Mouse (Mus musculus) stomach, embryonic 15.5 days (tissue): ENCODE results near the gene Tcp10c. TPM values are rescaled to one million over a fixed set of nuclear protein-coding genes. Genes with fewer than 3 reads are reported as not detected.
"Not testable (repeated sequence)": the region's sequence is repeated elsewhere in the genome, so short reads cannot be mapped to it uniquely, and the experiment has no call there.

Experiments used
- ATAC-seq: fragments of 200-750 bp; cut with Nextera tagmentation; 2 replicates; pipeline ENCODE4 v1.8.0; 2017; ENCODE audit warnings: low read depth, moderate number of reproducible peaks, moderate TSS enrichment; ENCODE audit not compliant: insufficient read depth, low FRiP score
- H3K27ac ChIP-seq: fragments of 300-500 bp; sonication (generic); 2 replicates; pipeline ENCODE4 v1.5.1; 2015; ENCODE audit warnings: mild to moderate bottlenecking, inconsistent platforms
- H3K27me3 ChIP-seq: fragments of 300-500 bp; sonication (generic); replicated peaks from 2 replicates; pipeline ENCODE4 v1.6.1; 2015; ENCODE audit warnings: inconsistent platforms
- H3K36me3 ChIP-seq: fragments of 300-500 bp; sonication (generic); 2 replicates; pipeline ENCODE4 v1.6.1; 2015; ENCODE audit warnings: inconsistent platforms
- H3K4me1 ChIP-seq: fragments of 300-500 bp; sonication (generic); 2 replicates; pipeline ENCODE4 v1.6.1; 2015; ENCODE audit warnings: inconsistent platforms
- H3K4me2 ChIP-seq: fragments of 300-500 bp; sonication (generic); 2 replicates; pipeline ENCODE4 v1.6.1; 2015; ENCODE audit warnings: mild to moderate bottlenecking, inconsistent platforms
- H3K4me3 ChIP-seq: fragments of 300-500 bp; sonication (generic); replicated peaks from 2 replicates; pipeline ENCODE4 v1.5.1; 2015; ENCODE audit warnings: inconsistent platforms
- H3K9ac ChIP-seq: fragments of 300-500 bp; sonication (generic); 2 replicates; pipeline ENCODE4 v1.6.1; 2015; ENCODE audit warnings: inconsistent platforms
- H3K9me3 ChIP-seq: fragments of 300-500 bp; sonication (generic); 2 replicates; pipeline ENCODE4 v1.6.1; 2016; ENCODE audit warnings: inconsistent platforms
- WGBS: fragments of 180-500 bp; shearing (Covaris S2); methylation state at CpG from one replicate; pipeline ENCODE4 v1.1.7; 2015; 5-methylcytosine and 5-hydroxymethylcytosine counted together
- polyA plus RNA-seq: library from polyadenylated mRNA; unstranded; fragments of >200 nt; fragmentation: Nextera tagmentation; extraction: Ambion mirVana; gene quantifications from 2 replicates; pipeline ENCODE4 v1.2.1, GENCODE M21; 2015

Tcp10c gene
- polyA plus RNA-seq, 1 experiment from 2014 or later, result not detected

DNA sequence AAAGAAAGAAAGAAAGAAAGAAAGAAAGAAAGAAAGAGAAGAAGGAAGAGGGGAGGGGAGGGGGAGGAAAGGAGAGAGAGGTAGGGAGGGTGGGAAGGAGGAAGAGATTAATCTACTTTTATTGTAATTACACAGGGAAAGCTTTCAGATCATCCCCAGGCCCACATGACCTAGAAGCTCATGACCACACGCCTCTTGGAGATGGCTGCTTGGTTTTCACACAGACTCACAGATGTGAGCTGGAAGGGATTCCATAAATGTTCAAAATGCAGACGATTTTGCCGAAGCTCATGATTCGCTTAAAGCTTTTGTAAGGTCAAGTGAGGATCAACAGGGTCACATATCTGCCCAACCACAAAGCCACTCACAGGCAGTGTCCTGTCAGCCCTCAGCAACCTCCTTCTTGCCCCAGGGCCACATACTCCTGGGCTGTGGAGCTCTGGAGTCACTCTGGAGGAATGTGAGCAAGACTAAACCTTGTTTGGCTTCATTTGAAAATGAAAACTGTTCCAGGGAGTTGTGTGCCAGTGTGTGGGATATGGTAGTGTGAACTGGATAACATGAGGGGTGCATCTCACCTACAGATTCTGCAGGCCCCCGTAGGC lies 49.3 kb downstream of the Tcp10c start:
- H3K27ac ChIP-seq, H3K36me3 ChIP-seq, H3K4me3 ChIP-seq, ATAC-seq, H3K9ac ChIP-seq, H3K4me2 ChIP-seq, H3K27me3 ChIP-seq, H3K4me1 ChIP-seq, H3K9me3 ChIP-seq: not testable (repeated sequence)
- 72% methylated on average over 5 of the region's 5 CpGs for WGBS

DNA sequence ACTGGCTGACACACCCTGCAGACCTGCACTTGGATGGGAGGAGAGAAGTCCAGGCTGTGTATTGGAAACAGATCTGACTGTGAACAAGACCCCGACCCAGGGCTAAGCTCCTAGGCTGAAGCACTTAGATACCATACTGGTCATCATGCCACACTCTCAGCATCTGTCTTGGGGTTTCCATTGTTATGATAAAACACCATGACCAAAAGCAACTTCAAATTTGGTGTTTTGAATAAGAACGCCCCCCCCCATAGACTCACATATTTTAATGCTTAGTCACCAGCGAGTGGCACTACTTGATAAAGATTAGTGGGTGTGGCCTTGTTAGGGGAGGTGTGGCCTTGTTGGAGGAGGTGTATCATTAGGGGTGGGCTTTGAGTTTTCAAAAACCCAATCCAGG lies 51.7 kb downstream of the Tcp10c start:
- 75% methylated on average over 3 of the region's 3 CpGs for WGBS
- H3K4me1 ChIP-seq, H3K9ac ChIP-seq, H3K4me3 ChIP-seq, H3K27ac ChIP-seq, H3K36me3 ChIP-seq, H3K9me3 ChIP-seq, ATAC-seq, H3K4me2 ChIP-seq, H3K27me3 ChIP-seq: not testable (repeated sequence)

DNA sequence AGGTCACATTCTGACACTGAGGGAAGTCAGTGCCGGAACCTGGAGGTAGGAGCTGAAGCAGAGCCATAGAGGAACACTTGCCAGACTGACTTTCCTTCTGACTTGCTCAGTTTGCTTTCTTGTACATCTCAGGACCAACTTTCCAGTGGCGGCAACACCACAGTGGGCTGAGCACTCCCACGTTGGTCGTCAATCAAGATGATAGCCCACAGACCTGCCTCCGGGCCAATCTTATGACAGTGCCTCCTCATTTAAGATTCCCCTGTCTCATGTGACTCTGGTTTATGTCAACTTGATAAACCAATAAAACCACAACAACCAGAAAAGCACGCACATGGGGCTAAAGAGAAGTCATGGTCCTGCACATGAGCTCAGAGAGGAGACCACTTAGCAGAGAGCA lies 52.3 kb downstream of the Tcp10c start:
- H3K27me3 ChIP-seq, H3K36me3 ChIP-seq, H3K9ac ChIP-seq, H3K9me3 ChIP-seq, H3K4me2 ChIP-seq, H3K27ac ChIP-seq, H3K4me1 ChIP-seq, ATAC-seq, H3K4me3 ChIP-seq: not testable (repeated sequence)
- 83% methylated on average over 6 of the region's 6 CpGs for WGBS

DNA sequence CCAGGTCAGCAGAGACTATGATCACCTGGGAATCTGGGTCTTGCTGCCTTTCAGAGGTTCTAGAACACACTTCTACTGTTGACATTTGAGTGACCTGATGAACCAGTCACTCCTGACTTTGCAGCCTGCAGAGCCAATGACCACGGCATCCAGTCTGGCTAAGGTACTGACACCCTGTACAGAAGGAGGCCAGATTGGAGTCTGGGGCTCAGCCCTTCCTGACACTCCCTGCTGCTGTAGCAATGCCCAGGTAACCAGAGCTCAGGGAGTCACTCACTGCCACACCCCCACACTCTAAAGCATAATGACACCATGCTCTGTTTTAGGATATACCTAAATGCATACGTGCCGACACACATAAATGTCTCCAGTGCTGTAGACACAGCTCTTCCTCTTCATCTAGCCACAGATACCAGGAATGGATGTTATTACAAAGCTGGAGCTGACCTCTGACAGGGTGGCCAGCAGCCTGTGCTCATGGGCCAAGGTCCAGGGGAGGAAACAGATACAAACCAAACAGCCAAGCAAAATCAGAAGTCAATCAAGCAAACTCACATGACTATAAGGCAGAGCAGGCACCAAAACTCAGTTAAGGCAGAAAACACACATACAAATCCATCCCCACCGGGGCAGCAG lies 53.4 kb downstream of the Tcp10c start:
- H3K9ac ChIP-seq, H3K9me3 ChIP-seq, H3K4me1 ChIP-seq, H3K27ac ChIP-seq, H3K27me3 ChIP-seq, H3K36me3 ChIP-seq, H3K4me3 ChIP-seq, H3K4me2 ChIP-seq: not testable (repeated sequence)
- peak; percentile 51; the same call in 1 of the 2 replicates for ATAC-seq
- 95% methylated on average over 3 of the region's 4 CpGs for WGBS

DNA sequence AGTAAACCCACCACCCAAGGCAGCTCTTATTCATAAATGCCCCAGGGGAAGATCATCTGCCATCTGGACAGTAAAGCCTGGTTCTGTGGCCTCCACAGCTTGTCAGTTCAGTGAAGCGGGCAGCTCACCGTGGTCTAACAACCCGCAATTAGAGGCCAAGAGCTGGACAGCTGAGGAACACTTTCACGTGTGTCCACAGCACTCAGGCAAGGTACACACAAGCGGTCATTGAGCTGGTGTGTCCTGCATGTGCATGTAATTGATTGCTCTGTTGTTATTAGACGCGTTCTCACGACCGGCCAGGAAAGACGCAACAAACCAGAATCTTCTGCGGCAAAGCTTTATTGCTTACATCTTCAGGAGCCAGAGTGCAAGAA lies 53.9 kb downstream of the Tcp10c start:
- 93% methylated on average over 11 of the region's 11 CpGs for WGBS
- not testable (repeated sequence) for H3K36me3 ChIP-seq

DNA sequence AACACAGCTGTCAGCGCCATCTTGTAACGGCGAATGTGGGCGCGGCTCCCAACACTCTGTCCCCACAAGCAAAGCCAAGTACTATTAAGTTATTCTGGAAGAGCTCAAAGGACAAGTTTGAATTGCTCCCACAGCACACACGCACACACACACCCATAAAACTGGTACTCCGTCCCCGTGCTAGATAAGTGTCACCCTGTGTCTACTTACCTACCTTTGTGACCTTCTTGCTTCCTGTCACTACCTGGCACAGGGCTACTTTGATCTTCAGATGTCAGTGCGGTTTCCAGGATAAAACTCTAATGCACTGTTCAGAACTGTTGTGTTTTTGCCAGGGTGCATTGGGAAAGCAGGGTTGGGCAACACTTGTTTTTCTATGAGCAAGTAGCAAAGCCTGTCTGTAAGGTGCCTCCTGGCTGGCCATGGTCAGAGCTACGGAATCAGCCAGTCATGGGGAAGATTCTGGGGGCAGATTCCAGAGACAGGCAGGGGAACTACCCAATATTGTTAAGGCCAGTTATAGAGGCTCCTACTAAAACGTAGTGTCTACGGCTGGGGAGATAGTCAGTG lies 66.7 kb downstream of the Tcp10c start:
- not testable (repeated sequence) for H3K4me2 ChIP-seq, H3K27ac ChIP-seq, H3K9me3 ChIP-seq, H3K4me1 ChIP-seq, H3K27me3 ChIP-seq, H3K36me3 ChIP-seq, H3K9ac ChIP-seq, ATAC-seq, H3K4me3 ChIP-seq
- WGBS, result 91% methylated on average over 10 of the region's 12 CpGs

More for the DNA sequence above, 53.9 kb downstream of the Tcp10c start:
- H3K4me2 ChIP-seq, H3K27ac ChIP-seq, H3K4me1 ChIP-seq, H3K4me3 ChIP-seq, H3K9ac ChIP-seq, H3K27me3 ChIP-seq, H3K9me3 ChIP-seq: not testable (repeated sequence)
- ATAC-seq, result 0 out of 2 replicates have a peak, but pooled peaks have one; percentile 5

DNA sequence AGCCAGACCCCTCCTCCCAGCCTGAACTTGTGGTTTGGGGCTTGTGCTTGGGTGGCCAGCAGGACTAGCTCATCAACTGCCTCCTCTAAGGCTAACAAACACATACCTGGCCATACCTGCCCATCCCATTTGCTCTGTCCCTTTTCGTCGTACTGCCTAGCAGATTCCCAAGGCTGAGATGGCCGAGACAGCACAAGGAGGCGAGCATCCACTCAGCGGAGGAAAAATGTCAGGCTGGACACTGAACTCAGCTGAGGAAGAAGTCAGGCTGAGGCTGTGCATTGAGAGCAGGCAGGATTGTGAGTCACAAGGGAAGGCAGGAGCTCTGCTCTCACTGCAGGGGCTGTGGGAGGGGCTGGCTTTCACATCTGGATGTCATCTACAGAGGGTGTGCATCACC lies 68.3 kb downstream of the Tcp10c start:
- H3K27me3 ChIP-seq, H3K36me3 ChIP-seq, H3K9me3 ChIP-seq, H3K4me2 ChIP-seq, ATAC-seq, H3K4me1 ChIP-seq, H3K27ac ChIP-seq, H3K4me3 ChIP-seq, H3K9ac ChIP-seq: not testable (repeated sequence)
- WGBS, result 86% methylated on average over 5 of the region's 5 CpGs

DNA sequence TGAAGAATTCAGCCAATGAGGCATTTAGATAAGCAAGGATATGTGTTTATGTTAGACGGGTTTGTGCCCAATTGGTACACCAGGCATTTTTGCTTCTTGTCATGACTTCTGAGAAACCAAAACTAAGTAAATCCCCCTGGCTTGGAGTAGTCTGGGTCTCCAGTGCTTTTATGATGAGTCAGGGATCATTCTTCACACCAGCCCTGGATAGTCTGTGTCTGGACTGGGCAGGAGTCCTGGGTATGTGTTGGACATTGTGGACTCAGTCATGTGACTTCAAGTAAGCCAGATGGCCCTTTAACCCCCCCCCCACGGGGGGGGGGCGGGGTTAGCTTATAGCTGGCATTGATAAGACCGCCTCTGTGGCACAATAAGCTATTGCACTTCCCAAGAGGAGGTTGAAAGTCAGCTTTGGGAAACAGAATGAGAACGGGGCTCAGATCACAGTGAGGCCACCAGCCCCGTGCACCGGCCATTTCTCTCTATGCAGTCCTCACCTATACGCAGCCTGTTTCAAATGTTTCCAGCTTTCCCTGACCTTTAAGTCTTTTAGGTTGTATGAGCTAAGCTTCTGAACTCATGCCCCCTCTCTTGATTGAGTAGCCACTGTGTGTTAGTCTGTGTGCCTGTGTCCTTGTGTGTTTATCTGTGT lies 69.1 kb downstream of the Tcp10c start:
- not testable (repeated sequence) for H3K36me3 ChIP-seq, H3K27me3 ChIP-seq, ATAC-seq, H3K4me3 ChIP-seq, H3K4me1 ChIP-seq, H3K9ac ChIP-seq, H3K4me2 ChIP-seq, H3K27ac ChIP-seq, H3K9me3 ChIP-seq
- 65% methylated on average over 8 of the region's 8 CpGs for WGBS

DNA sequence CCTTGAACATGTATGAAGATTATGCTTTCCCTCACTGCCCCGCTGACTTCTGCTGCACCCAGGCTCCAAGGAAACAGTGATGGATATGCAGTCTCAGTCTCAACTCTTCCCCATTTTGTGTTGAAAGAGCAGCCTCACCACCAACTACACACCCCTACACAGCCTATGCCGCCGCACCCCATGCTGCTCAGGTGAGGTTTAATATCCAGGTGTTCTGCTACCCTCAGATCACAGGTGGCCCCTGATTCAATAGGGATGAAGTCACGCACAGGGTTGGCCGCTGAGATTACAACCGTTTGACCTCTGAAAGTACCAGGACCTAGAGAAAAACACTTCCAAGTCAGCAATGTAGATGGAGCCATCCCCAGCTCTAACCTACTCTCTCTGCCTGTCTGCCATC lies 69.9 kb downstream of the Tcp10c start:
- not testable (repeated sequence) for H3K27ac ChIP-seq, H3K4me2 ChIP-seq, H3K27me3 ChIP-seq, ATAC-seq, H3K9me3 ChIP-seq, H3K4me1 ChIP-seq, H3K4me3 ChIP-seq, H3K9ac ChIP-seq, H3K36me3 ChIP-seq
- 88% methylated on average over 6 of the region's 6 CpGs for WGBS

DNA sequence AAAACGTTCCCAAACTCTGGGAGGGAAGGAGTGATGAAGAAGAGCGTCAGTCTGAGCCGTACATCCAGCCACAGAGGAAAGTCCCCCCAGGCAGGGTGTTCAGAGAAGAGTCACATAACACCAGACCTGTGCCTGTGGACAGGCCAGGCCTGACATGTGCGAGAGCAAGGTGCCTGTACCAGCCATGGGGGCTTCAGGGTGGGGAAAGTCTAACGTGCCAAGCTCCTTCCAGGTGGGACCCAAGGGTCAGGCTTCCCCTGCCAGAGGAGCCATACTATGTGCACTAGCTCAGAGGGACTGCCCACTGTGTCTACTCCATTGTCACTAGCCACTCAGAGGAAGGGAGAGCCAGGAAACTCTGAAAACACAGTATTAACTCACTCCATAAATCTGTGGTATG lies 71.3 kb downstream of the Tcp10c start:
- H3K4me2 ChIP-seq, ATAC-seq, H3K4me3 ChIP-seq, H3K27me3 ChIP-seq, H3K9me3 ChIP-seq, H3K27ac ChIP-seq, H3K4me1 ChIP-seq, H3K9ac ChIP-seq, H3K36me3 ChIP-seq: not testable (repeated sequence)
- 78% methylated on average over 2 of the region's 5 CpGs for WGBS

DNA sequence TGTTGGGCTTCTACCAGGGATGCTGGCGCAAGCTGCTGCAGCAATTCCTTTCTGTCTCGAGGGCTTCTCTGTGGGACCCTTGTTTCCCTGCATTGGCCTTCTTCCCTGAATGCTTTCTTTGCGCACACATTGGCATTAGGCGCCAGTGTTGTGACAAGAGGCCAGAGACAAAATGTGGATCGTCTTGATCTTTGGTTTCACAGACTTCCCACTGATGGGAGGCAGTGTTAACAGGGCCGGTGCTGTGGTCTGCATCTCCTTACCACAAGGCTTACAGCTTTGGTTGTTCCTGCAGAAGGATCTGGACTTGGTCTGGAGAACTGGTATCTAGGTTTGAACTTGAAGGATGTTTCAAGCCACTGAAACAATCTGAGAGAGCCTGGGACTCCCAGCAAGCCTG lies 72.1 kb downstream of the Tcp10c start:
- ATAC-seq, H3K27me3 ChIP-seq, H3K4me3 ChIP-seq, H3K4me2 ChIP-seq, H3K9ac ChIP-seq, H3K4me1 ChIP-seq, H3K9me3 ChIP-seq, H3K27ac ChIP-seq, H3K36me3 ChIP-seq: not testable (repeated sequence)
- WGBS, result 81% methylated on average over 4 of the region's 6 CpGs
